Comparison of ENCODE assay signal across 7 mouse cellular contexts in the genomic region with DNA sequence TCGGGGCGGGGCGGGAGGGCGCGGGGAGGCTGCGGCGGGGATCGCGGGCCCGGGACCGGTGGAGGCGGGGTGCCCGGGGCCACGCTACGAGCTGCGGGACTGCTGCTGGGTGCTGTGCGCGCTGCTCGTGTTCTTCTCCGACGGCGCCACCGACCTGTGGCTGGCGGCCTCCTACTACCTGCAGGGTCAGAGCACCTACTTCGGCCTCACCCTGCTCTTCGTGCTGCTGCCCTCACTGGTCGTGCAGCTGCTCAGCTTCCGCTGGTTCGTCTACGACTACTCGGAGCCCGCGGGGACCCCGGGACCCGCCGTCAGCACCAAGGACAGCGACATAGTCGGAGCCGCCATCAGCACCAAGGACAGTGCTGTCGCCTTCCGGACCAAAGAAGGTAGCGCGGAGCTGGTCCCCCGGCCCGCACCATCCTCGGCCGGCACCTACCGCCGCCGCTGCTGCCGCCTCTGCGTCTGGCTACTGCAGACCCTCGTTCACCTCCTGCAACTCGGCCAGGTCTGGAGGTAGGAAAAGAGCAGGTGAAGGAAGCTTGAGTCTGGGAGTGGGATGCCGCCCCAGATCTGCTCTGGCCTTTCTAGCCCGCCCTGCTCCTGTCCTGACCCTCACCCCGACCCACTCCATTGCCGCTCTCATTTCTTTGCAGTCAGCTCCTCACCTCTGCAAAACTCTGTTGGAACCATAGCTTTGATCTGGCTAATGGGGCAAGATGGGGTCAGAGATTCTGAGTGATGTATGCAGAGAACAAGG. TPM values are rescaled to one million over a fixed set of nuclear protein-coding genes. Genes with fewer than 3 reads are reported as not detected.
DNase-seq lines count a peak whose midpoint lies in the region; ATAC-seq and TF ChIP-seq lines count a peak whose summit lies in the region.

No protein-coding gene starts in this region.

- H3K27ac ChIP-seq in forebrain, postnatal 0 days (ENCODE audit: low read depth, low read length), result peak overlapping the region; percentile 82
- H3K27ac ChIP-seq in hindbrain, embryonic 14.5 days, result peak overlapping the region; percentile 89
- no peak overlapping the region for H3K27ac ChIP-seq in limb, embryonic 13.5 days
- peak overlapping the region; percentile 90 for H3K27ac ChIP-seq in midbrain, embryonic 15.5 days

- H3K9me3 ChIP-seq in forebrain, postnatal 0 days (ENCODE audit: low read length), result no peaks in the 10 kb centered on the region
- no peaks in the 10 kb centered on the region for H3K9me3 ChIP-seq in hindbrain, embryonic 14.5 days (ENCODE audit: control insufficient read depth, low read length)
- no peaks in the 10 kb centered on the region for H3K9me3 ChIP-seq in limb, embryonic 13.5 days
- H3K9me3 ChIP-seq in midbrain, embryonic 15.5 days, result no peaks in the 10 kb centered on the region

- TF ChIP-seq CTCF in forebrain, postnatal 0 days (IDR thresholded peaks at IDR 0.05; ENCODE audit: low read depth), result no peak

- DNase-seq in NIH3T3 (ENCODE audit: low read depth), result peak; percentile 55
- peak; percentile 54 for DNase-seq in c-Kit-positive CD71-positive TER-119-negative erythroid progenitor cells, embryonic 14.5 days (ENCODE audit: low read depth)
- peak; percentile 70 for DNase-seq in forebrain, postnatal 0 days
- DNase-seq in hindbrain, embryonic 14.5 days (ENCODE audit: low spot score), result peak; percentile 80
- peak; percentile 79 for DNase-seq in splenic B cell, adult 2 months (ENCODE audit: low read depth, low spot score)

- WGBS in forebrain, postnatal 0 days, result under 1% methylated on average over 50 of the region's 58 CpGs
- 1% methylated on average over 50 of the region's 58 CpGs for WGBS in hindbrain, embryonic 14.5 days
- WGBS in limb, embryonic 13.5 days, result 2% methylated on average over 42 of the region's 58 CpGs
- 1% methylated on average over 52 of the region's 58 CpGs for WGBS in midbrain, embryonic 15.5 days

- peak overlapping the region; percentile 78 for H3K9ac ChIP-seq in forebrain, postnatal 0 days
- H3K9ac ChIP-seq in hindbrain, embryonic 14.5 days, result peak overlapping the region; percentile 70
- H3K9ac ChIP-seq in limb, embryonic 13.5 days, result no peak overlapping the region
- H3K9ac ChIP-seq in midbrain, embryonic 15.5 days, result peak overlapping the region; percentile 82

- peak overlapping the region; percentile 85 for H3K4me2 ChIP-seq in forebrain, postnatal 0 days (ENCODE audit: low read depth)
- peak overlapping the region; percentile 87 for H3K4me2 ChIP-seq in hindbrain, embryonic 14.5 days (replicated peaks)
- H3K4me2 ChIP-seq in limb, embryonic 13.5 days (replicated peaks), result peak overlapping the region; percentile 81
- H3K4me2 ChIP-seq in midbrain, embryonic 15.5 days, result peak overlapping the region; percentile 89

- peak; percentile 56 for ATAC-seq in forebrain, postnatal 0 days
- ATAC-seq in hindbrain, embryonic 14.5 days (ENCODE audit: low FRiP score), result peak; percentile 22; the same call in 1 of the 2 replicates
- ATAC-seq in limb, embryonic 13.5 days (ENCODE audit: low FRiP score, low read depth), result peak; percentile 72
- ATAC-seq in midbrain, embryonic 15.5 days (replicated peaks), result peak; percentile 80

- H3K4me3 ChIP-seq in forebrain, postnatal 0 days (ENCODE audit: low read depth, low read length), result peak overlapping the region; percentile 72
- peak overlapping the region; percentile 67 for H3K4me3 ChIP-seq in hindbrain, embryonic 14.5 days (replicated peaks; ENCODE audit: low read length)
- peak overlapping the region; percentile 48 for H3K4me3 ChIP-seq in limb, embryonic 13.5 days
- H3K4me3 ChIP-seq in midbrain, embryonic 15.5 days, result peak overlapping the region; percentile 67

- no peaks in the 10 kb centered on the region for H3K36me3 ChIP-seq in forebrain, postnatal 0 days (ENCODE audit: insufficient read depth)
- H3K36me3 ChIP-seq in hindbrain, embryonic 14.5 days (replicated peaks; ENCODE audit: control insufficient read depth, insufficient read depth), result no peaks in the 10 kb centered on the region
- no peaks in the 10 kb centered on the region for H3K36me3 ChIP-seq in limb, embryonic 13.5 days
- H3K36me3 ChIP-seq in midbrain, embryonic 15.5 days (replicated peaks), result no peaks in the 10 kb centered on the region
- no peaks in the 10 kb centered on the region for H3K36me3 ChIP-seq in splenic B cell, adult 2 months (ENCODE audit: control insufficient read depth, insufficient read depth, low read length, poor library complexity, severe bottlenecking)

- no peaks in the 10 kb centered on the region for H3K27me3 ChIP-seq in forebrain, postnatal 0 days (ENCODE audit: insufficient read depth, low read length)
- no peaks in the 10 kb centered on the region for H3K27me3 ChIP-seq in hindbrain, embryonic 14.5 days (ENCODE audit: control insufficient read depth, insufficient read depth, low read length)
- peaks cover 90% of the 10 kb centered on the region for H3K27me3 ChIP-seq in limb, embryonic 13.5 days
- H3K27me3 ChIP-seq in midbrain, embryonic 15.5 days (replicated peaks), result no peaks in the 10 kb centered on the region; the same call in 1 of the 2 replicates
- no peaks in the 10 kb centered on the region for H3K27me3 ChIP-seq in splenic B cell, adult 2 months (ENCODE audit: control insufficient read depth, insufficient read depth, low read length, poor library complexity, severe bottlenecking)

- H3K4me1 ChIP-seq in forebrain, postnatal 0 days (ENCODE audit: insufficient read depth), result peaks cover 23% of the 10 kb centered on the region
- peaks cover 46% of the 10 kb centered on the region for H3K4me1 ChIP-seq in hindbrain, embryonic 14.5 days (replicated peaks; ENCODE audit: control insufficient read depth, insufficient read depth, low read length)
- H3K4me1 ChIP-seq in limb, embryonic 13.5 days, result peaks cover 7% of the 10 kb centered on the region
- peaks cover 50% of the 10 kb centered on the region for H3K4me1 ChIP-seq in midbrain, embryonic 15.5 days

RNA-seq across cellular contexts. Expression of a gene that starts 0.6 kb away (rescaled TPM):
- total RNA-seq in forebrain, postnatal 0 days (2014; rRNA removed), result 17.2 and 21.9 TPM in 2 replicates
- 0.76 and 0.77 TPM in 2 replicates for polyA plus RNA-seq in forebrain, postnatal 0 days (2015; fragmentation: Nextera tagmentation; extraction: Ambion mirVana)
- 0.84 and 1.8 TPM in 2 replicates for polyA plus RNA-seq in hindbrain, embryonic 14.5 days (2014; fragmentation: Nextera tagmentation; extraction: Ambion mirVana)
- not detected in 2 replicates for polyA plus RNA-seq in limb, embryonic 13.5 days (2015; fragmentation: Nextera tagmentation; extraction: Ambion mirVana)
- polyA plus RNA-seq in midbrain, embryonic 15.5 days (2015; fragmentation: Nextera tagmentation; extraction: Ambion mirVana), result 1.9 and 2.1 TPM in 2 replicates

RNA-seq across cellular contexts. Expression of a gene that starts 17.0 kb away (rescaled TPM):
- total RNA-seq in forebrain, postnatal 0 days (2014; rRNA removed), result 65.9 and 95.4 TPM in 2 replicates
- 195 and 219 TPM in 2 replicates for polyA plus RNA-seq in forebrain, postnatal 0 days (2015; fragmentation: Nextera tagmentation; extraction: Ambion mirVana)
- 137 and 149 TPM in 2 replicates for polyA plus RNA-seq in hindbrain, embryonic 14.5 days (2014; fragmentation: Nextera tagmentation; extraction: Ambion mirVana)
- polyA plus RNA-seq in limb, embryonic 13.5 days (2015; fragmentation: Nextera tagmentation; extraction: Ambion mirVana), result 126 and 131 TPM in 2 replicates
- 234 and 236 TPM in 2 replicates for polyA plus RNA-seq in midbrain, embryonic 15.5 days (2015; fragmentation: Nextera tagmentation; extraction: Ambion mirVana)

RNA-seq across cellular contexts. Expression of a gene that starts 33.5 kb away (rescaled TPM):
- total RNA-seq in forebrain, postnatal 0 days (2014; rRNA removed), result 2.1 and 7.4 TPM in 2 replicates
- polyA plus RNA-seq in forebrain, postnatal 0 days (2015; fragmentation: Nextera tagmentation; extraction: Ambion mirVana), result 1.1 TPM in 2 replicates
- polyA plus RNA-seq in hindbrain, embryonic 14.5 days (2014; fragmentation: Nextera tagmentation; extraction: Ambion mirVana), result 1.7 and 2.4 TPM in 2 replicates
- 1.7 and 1.9 TPM in 2 replicates for polyA plus RNA-seq in limb, embryonic 13.5 days (2015; fragmentation: Nextera tagmentation; extraction: Ambion mirVana)
- polyA plus RNA-seq in midbrain, embryonic 15.5 days (2015; fragmentation: Nextera tagmentation; extraction: Ambion mirVana), result 1.7 and 2.7 TPM in 2 replicates

Comparison
In these comparisons a context has a peak if more than half of its experiments do, and no peak if none do; other contexts are left out.
1. ATAC-seq: peak in every context shown above with its lines; median percentile 80 in midbrain, embryonic 15.5 days; 72 in limb, embryonic 13.5 days; 56 in forebrain, postnatal 0 days; 22 in hindbrain, embryonic 14.5 days.